Mouse (Mus musculus) left cerebral cortex, adult 11 months (tissue): Measurements from ENCODE around the gene Calr.

ENCODE experiments used
- DNase-seq: peaks from one replicate; pipeline ENCODE4 v3.0.0; 2022; ENCODE audit warnings: low spot score

Gene Calr

GRCm38 (mm10) chr8:84815547-84815946, 31.2 kb downstream of the Calr start:
- DNase-seq, result peak; percentile 83

GRCm38 (mm10) chr8:84814555-84815441, 31.9 kb downstream of the Calr start:
- no peak for DNase-seq

GRCm38 (mm10) chr8:84814240-84814554, 32.5 kb downstream of the Calr start:
- DNase-seq, result no peak

GRCm38 (mm10) chr8:84813830-84814229, 32.9 kb downstream of the Calr start:
- no peak for DNase-seq

GRCm38 (mm10) chr8:84813059-84813458, 33.7 kb downstream of the Calr start:
- no peak for DNase-seq

- DNase-seq, result no peak
Measured at GRCm38 (mm10) chr8:84811303-84811702, 35.4 kb downstream of the Calr start.

GRCm38 (mm10) chr8:84810896-84811295, 35.8 kb downstream of the Calr start:
- DNase-seq, result peak; percentile 95

GRCm38 (mm10) chr8:84809941-84810280, 36.8 kb downstream of the Calr start:
- DNase-seq, result no peak

- DNase-seq, result no peak
Measured at GRCm38 (mm10) chr8:84809109-84809940, 37.4 kb downstream of the Calr start.

- DNase-seq, result no peak
Measured at GRCm38 (mm10) chr8:84806031-84806430, 40.7 kb downstream of the Calr start.

- no peak for DNase-seq
Measured at GRCm38 (mm10) chr8:84799999-84800831, 46.5 kb downstream of the Calr start, which contains the start of gene Nfix. Gene Nfix, minus strand, starts transcription at chr8:84800344.

GRCm38 (mm10) chr8:84799136-84799931, 47.4 kb downstream of the Calr start:
- DNase-seq, result no peak

- no peak for DNase-seq
Measured at GRCm38 (mm10) chr8:84798446-84799135, 48.1 kb downstream of the Calr start.

- no peak for DNase-seq
Measured at GRCm38 (mm10) chr8:84797971-84798370, 48.8 kb downstream of the Calr start.

GRCm38 (mm10) chr8:84797256-84797797, 49.4 kb downstream of the Calr start:
- no peak for DNase-seq

- DNase-seq, result no peak
Measured at GRCm38 (mm10) chr8:84794486-84794885, 52.2 kb downstream of the Calr start.

GRCm38 (mm10) chr8:84793791-84794485, 52.8 kb downstream of the Calr start:
- DNase-seq, result no peak

GRCm38 (mm10) chr8:84793134-84793533, 53.6 kb downstream of the Calr start:
- DNase-seq, result no peak

- DNase-seq, result no peak
Measured at GRCm38 (mm10) chr8:84792429-84792947, 54.2 kb downstream of the Calr start.
